Mouse (Mus musculus) midbrain, embryonic 12.5 days (tissue): ENCODE measurements around the gene Sec14l2. TPM values are rescaled to one million over a fixed set of nuclear protein-coding genes. Genes with fewer than 3 reads are reported as not detected.

Experiments
- ATAC-seq: fragments of 200-750 bp; cut with Nextera tagmentation; 2 replicates; pipeline ENCODE4 v1.8.0; 2017; ENCODE audit warnings: low read depth, moderate TSS enrichment, moderate library complexity; ENCODE audit not compliant: low FRiP score
- H3K27ac ChIP-seq: fragments of 300-500 bp; sonication (generic); replicated peaks from 2 replicates; pipeline ENCODE4 v1.5.1; 2016; ENCODE audit warnings: mild to moderate bottlenecking
- H3K27me3 ChIP-seq: fragments of 300-500 bp; sonication (generic); 2 replicates; pipeline ENCODE4 v1.6.1; 2016; ENCODE audit warnings: mild to moderate bottlenecking
- H3K36me3 ChIP-seq: fragments of 300-500 bp; sonication (generic); 2 replicates; pipeline ENCODE4 v1.6.1; 2016
- H3K4me1 ChIP-seq: fragments of 300-500 bp; sonication (generic); 2 replicates; pipeline ENCODE4 v1.6.1; 2016
- H3K4me2 ChIP-seq: fragments of 300-500 bp; sonication (generic); replicated peaks from 2 replicates; pipeline ENCODE4 v1.6.1; 2016; ENCODE audit warnings: mild to moderate bottlenecking, moderate library complexity
- H3K4me3 ChIP-seq: fragments of 300-500 bp; sonication (generic); 2 replicates; pipeline ENCODE4 v1.5.1; 2016; ENCODE audit warnings: mild to moderate bottlenecking
- H3K9ac ChIP-seq: fragments of 300-500 bp; sonication (generic); replicated peaks from 2 replicates; pipeline ENCODE4 v1.6.1; 2016; ENCODE audit warnings: mild to moderate bottlenecking, moderate library complexity
- H3K9me3 ChIP-seq: fragments of 300-500 bp; sonication (generic); 2 replicates; pipeline ENCODE4 v1.6.1; 2016; ENCODE audit warnings: mild to moderate bottlenecking
- WGBS: fragments of 180-500 bp; shearing (Covaris S2); methylation state at CpG from one replicate; pipeline ENCODE4 v1.1.7; 2016; 5-methylcytosine and 5-hydroxymethylcytosine counted together
- microRNA-seq: library from miRNA; unstranded; fragments of <30 nt; microRNA quantifications from one replicate; pipeline ENCODE4, GENCODE M21; 2017
- polyA plus RNA-seq: library from polyadenylated mRNA; unstranded; fragments of >200 nt; fragmentation: Nextera tagmentation; extraction: Ambion mirVana; gene quantifications from 2 replicates; pipeline ENCODE4 v1.2.1, GENCODE M21; 2016

Sec14l2 gene
- polyA plus RNA-seq, 1 experiment from 2014 or later, result 3.0 TPM

- Histone ChIP-seq H3K27ac (no peak within 1 kb of the TSS), H3K4me2 (no peak within 1 kb of the TSS), H3K4me1 (no peaks in the 10 kb centered on the region), H3K4me3 (no peak within 1 kb of the TSS), H3K9ac (no peak within 1 kb of the TSS), H3K36me3 (no peaks in the 10 kb centered on the region), H3K27me3 (no peaks in the 10 kb centered on the region), H3K9me3 (no peaks in the 10 kb centered on the region)
- no peak for ATAC-seq
- WGBS, result 75% methylated on average over 5 of the region's 5 CpGs
Observed at GRCm38 (mm10) chr11:4064627-4065122, 58.5 kb downstream of the Sec14l2 start, which contains the start of gene Sec14l3. Gene Sec14l3 (plus strand): TSS chr11:4064841.

GRCm38 (mm10) chr11:4062981-4063380, 60.2 kb downstream of the Sec14l2 start:
- no peak for ATAC-seq
- Histone ChIP-seq H3K4me2 (no peak overlapping the region), H3K4me3 (no peak overlapping the region)

GRCm38 (mm10) chr11:4062523-4062922, 60.7 kb downstream of the Sec14l2 start:
- H3K36me3 ChIP-seq, result no peaks in the 10 kb centered on the region
- no peaks in the 10 kb centered on the region for H3K9me3 ChIP-seq
- H3K4me3 ChIP-seq, result no peak overlapping the region
- no peak overlapping the region for H3K9ac ChIP-seq
- no peak overlapping the region for H3K27ac ChIP-seq
- WGBS, result 89% methylated on average over 4 of the region's 4 CpGs
- H3K4me1 ChIP-seq, result no peaks in the 10 kb centered on the region
- no peak overlapping the region for H3K4me2 ChIP-seq
- no peak for ATAC-seq
- H3K27me3 ChIP-seq, result no peaks in the 10 kb centered on the region

More at GRCm38 (mm10) chr11:4062981-4063380, 60.2 kb downstream of the Sec14l2 start:
- Histone ChIP-seq H3K36me3 (no peaks in the 10 kb centered on the region), H3K9me3 (no peaks in the 10 kb centered on the region), H3K4me1 (no peaks in the 10 kb centered on the region), H3K27ac (no peak overlapping the region), H3K27me3 (no peaks in the 10 kb centered on the region), H3K9ac (no peak overlapping the region)
- 42% methylated on average over 6 of the region's 6 CpGs for WGBS

GRCm38 (mm10) chr11:4060866-4061575, 62.2 kb downstream of the Sec14l2 start:
- WGBS, result 77% methylated on average over 5 of the region's 5 CpGs
- Histone ChIP-seq H3K4me2 (no peak overlapping the region), H3K4me1 (no peaks in the 10 kb centered on the region), H3K27me3 (no peaks in the 10 kb centered on the region), H3K4me3 (no peak overlapping the region), H3K9ac (no peak overlapping the region), H3K36me3 (no peaks in the 10 kb centered on the region), H3K27ac (no peak overlapping the region), H3K9me3 (no peaks in the 10 kb centered on the region)
- ATAC-seq, result no peak

GRCm38 (mm10) chr11:4053586-4053985, 69.6 kb downstream of the Sec14l2 start:
- H3K4me3 ChIP-seq, result no peak overlapping the region
- no peaks in the 10 kb centered on the region for H3K27me3 ChIP-seq
- H3K9me3 ChIP-seq, result no peaks in the 10 kb centered on the region
- no peak overlapping the region for H3K27ac ChIP-seq
- H3K9ac ChIP-seq, result no peak overlapping the region
- no peak overlapping the region for H3K4me2 ChIP-seq
- WGBS, result 23% methylated on average over 5 of the region's 5 CpGs
- no peaks in the 10 kb centered on the region for H3K36me3 ChIP-seq
- no peaks in the 10 kb centered on the region for H3K4me1 ChIP-seq
- ATAC-seq, result no peak

- Histone ChIP-seq H3K9ac (no peak overlapping the region), H3K9me3 (no peaks in the 10 kb centered on the region), H3K4me1 (no peaks in the 10 kb centered on the region), H3K4me2 (no peak overlapping the region), H3K4me3 (no peak overlapping the region), H3K27me3 (0 out of 2 replicates have a peak, but pooled peaks cover 3% of the 10 kb centered on the region), H3K36me3 (no peaks in the 10 kb centered on the region), H3K27ac (no peak overlapping the region)
- no peak for ATAC-seq
- WGBS, result 85% methylated on average over 6 of the region's 6 CpGs
Observed at GRCm38 (mm10) chr11:4048438-4048837, 74.8 kb downstream of the Sec14l2 start.

- no peaks in the 10 kb centered on the region for H3K4me1 ChIP-seq
Observed at GRCm38 (mm10) chr11:4047766-4048165, 75.4 kb downstream of the Sec14l2 start.

More at GRCm38 (mm10) chr11:4047766-4048165, 75.4 kb downstream of the Sec14l2 start:
- 84% methylated on average over 2 of the region's 2 CpGs for WGBS
- Histone ChIP-seq H3K36me3 (no peaks in the 10 kb centered on the region), H3K27me3 (0 out of 2 replicates have a peak, but pooled peaks cover 3% of the 10 kb centered on the region), H3K4me2 (no peak overlapping the region), H3K27ac (no peak overlapping the region), H3K4me3 (no peak overlapping the region), H3K9me3 (no peaks in the 10 kb centered on the region), H3K9ac (no peak overlapping the region)
- ATAC-seq, result no peak

Small RNA genes lying within 50 kb of the gene (microRNA-seq; reads per million reads assigned to microRNA genes)
- gene Mir3060, result 9.1 reads per million, percentile 25 among the genes with 10 or more reads in this experiment

Other genes with a start within 250 kb of the Sec14l2 start
- gene 4921536K21Rik, start 228.3 kb downstream of the Sec14l2 start, polyA plus RNA-seq, result 0.74 and 1.1 TPM in 2 replicates
- 29.4 and 29.9 TPM in 2 replicates for gene Dusp18, start 228.2 kb downstream of the Sec14l2 start, polyA plus RNA-seq
- 6.7 and 7.8 TPM in 2 replicates for gene Slc35e4, start 208.8 kb downstream of the Sec14l2 start, polyA plus RNA-seq
- gene Tcn2, start 191.3 kb downstream of the Sec14l2 start, polyA plus RNA-seq, result 23.2 and 27.0 TPM in 2 replicates
- 71.2 and 75.3 TPM in 2 replicates for gene Pes1, start 159.4 kb downstream of the Sec14l2 start, polyA plus RNA-seq
- gene 4930556J24Rik, start 146.6 kb downstream of the Sec14l2 start, polyA plus RNA-seq, result 0.20 and 0.26 TPM in 2 replicates
- 0.65 and 0.80 TPM in 2 replicates for gene Gal3st1, start 139.8 kb downstream of the Sec14l2 start, polyA plus RNA-seq
- not detected in 2 replicates for gene Sec14l4, start 92.0 kb downstream of the Sec14l2 start, polyA plus RNA-seq
- gene Sec14l3, start 58.6 kb downstream of the Sec14l2 start, polyA plus RNA-seq, result not detected in 2 replicates
- 5.3 and 5.9 TPM in 2 replicates for gene Mtfp1, start 28.0 kb downstream of the Sec14l2 start, polyA plus RNA-seq
- gene Rnf215, start 11.8 kb upstream of the Sec14l2 start, polyA plus RNA-seq, result 36.8 and 37.5 TPM in 2 replicates
- 8.1 and 9.8 TPM in 2 replicates for gene Ccdc157, start 36.9 kb upstream of the Sec14l2 start, polyA plus RNA-seq
- gene Sf3a1, start 36.9 kb upstream of the Sec14l2 start, polyA plus RNA-seq, result 83.3 and 85.2 TPM in 2 replicates
- gene Tbc1d10a, start 63.4 kb upstream of the Sec14l2 start, polyA plus RNA-seq, result 27.5 and 28.7 TPM in 2 replicates
- 2.1 and 2.9 TPM in 2 replicates for gene Castor1, start 94.8 kb upstream of the Sec14l2 start, polyA plus RNA-seq
- gene Osm, start 113.0 kb upstream of the Sec14l2 start, polyA plus RNA-seq, result not detected in 2 replicates
- 0.05 TPM in 1 of 2 replicates, not detected in the other for gene Lif, start 134.1 kb upstream of the Sec14l2 start, polyA plus RNA-seq